In the genomic region with DNA sequence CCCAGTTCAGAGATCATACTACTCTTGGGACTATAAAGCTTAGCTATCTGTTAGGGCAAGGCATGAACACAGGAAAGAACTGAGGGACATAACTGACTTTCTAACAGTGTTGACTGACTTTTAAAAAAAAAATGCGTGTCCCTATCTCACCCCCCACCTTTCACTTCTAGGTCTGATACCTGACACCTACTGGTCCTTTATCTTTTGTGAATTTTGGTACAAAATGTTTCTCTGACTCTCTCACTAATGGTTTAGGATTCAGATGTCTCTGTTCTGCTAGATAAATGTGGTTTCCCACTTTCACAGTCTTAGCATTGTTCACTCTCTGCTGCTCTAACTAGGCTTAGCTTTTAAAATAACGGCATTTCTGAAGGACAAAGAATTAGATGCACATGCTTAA, we compare ENCODE assay signal across 27 mouse cellular contexts. TPM values are rescaled to one million over a fixed set of nuclear protein-coding genes. Genes with fewer than 3 reads are reported as not detected.
A peak's percentile ranks its signal among the peaks of the same experiment; 100 is the strongest.
DNase-seq lines count a peak whose midpoint lies in the region; ATAC-seq and TF ChIP-seq lines count a peak whose summit lies in the region.
"Had no signal": no experiment of that assay in that cellular context is flagged by ENCODE, and none has a peak within 500 bp of the region (broad histone marks: within the 10 kb centered on the region; RNA-seq: fewer than 3 reads in every experiment).

No protein-coding gene starts in this region.

- H3K9ac ChIP-seq in liver, embryonic 13.5 days, result no peak overlapping the region
- H3K9ac ChIP-seq in liver, embryonic 12.5 days, result no peak overlapping the region
- H3K9ac ChIP-seq in liver, embryonic 14.5 days (replicated peaks), result no peak overlapping the region
- no peak overlapping the region for H3K9ac ChIP-seq in intestine, embryonic 16.5 days (ENCODE audit: low read depth, low read length)
- H3K9ac ChIP-seq: embryonic facial prominence, embryonic 12.5 days; embryonic facial prominence, embryonic 15.5 days; forebrain, postnatal 0 days; heart, embryonic 13.5 days; hindbrain, embryonic 14.5 days had no signal

- no peak for TF ChIP-seq CTCF in liver, embryonic 14.5 days (IDR thresholded peaks at IDR 0.05; ENCODE audit: low read depth)

- H3K4me2 ChIP-seq in liver, embryonic 13.5 days, result no peak overlapping the region
- H3K4me2 ChIP-seq in liver, embryonic 12.5 days, result no peak overlapping the region
- H3K4me2 ChIP-seq in liver, embryonic 14.5 days (ENCODE audit: low read depth), result no peak overlapping the region
- no peak overlapping the region for H3K4me2 ChIP-seq in intestine, embryonic 16.5 days (ENCODE audit: low read depth, low read length)
- H3K4me2 ChIP-seq: embryonic facial prominence, embryonic 12.5 days; embryonic facial prominence, embryonic 15.5 days; heart, embryonic 13.5 days; hindbrain, embryonic 14.5 days had no signal

- H3K27ac ChIP-seq in liver, embryonic 13.5 days, result no peak overlapping the region
- H3K27ac ChIP-seq in liver, embryonic 12.5 days, result no peak overlapping the region
- H3K27ac ChIP-seq in liver, embryonic 14.5 days, result no peak overlapping the region
- no peak overlapping the region for H3K27ac ChIP-seq in intestine, embryonic 16.5 days (ENCODE audit: low read length)
- H3K27ac ChIP-seq: embryonic facial prominence, embryonic 12.5 days; embryonic facial prominence, embryonic 15.5 days; heart, adult 2 months; heart, embryonic 13.5 days; hindbrain, embryonic 14.5 days; hindbrain, postnatal 0 days had no signal

- no peak for DNase-seq in liver, embryonic 13.5 days
- DNase-seq in liver, embryonic 14.5 days (ENCODE audit: low read depth in 3 of 3, low spot score in 3 of 3), result no peak
- no peak for DNase-seq in ovary, adult 18-20 months (ENCODE audit: low spot score)
- DNase-seq in layer of hippocampus, postnatal 10 days (ENCODE audit: low spot score in 2 of 2), result no peak
- DNase-seq: adrenal gland, postnatal 10 days; adrenal gland, postnatal 36 days; B cell, adult 2 months; cerebellum, adult 18-20 months; cerebellum, adult 9-10 months; cerebellum, postnatal 14 days; forebrain, postnatal 0 days; gastrocnemius, postnatal 36 days; heart, adult 2 months; heart, postnatal 14 days; heart, postnatal 4 days had no signal

- H3K9me3 ChIP-seq in liver, embryonic 13.5 days (replicated peaks), result peaks cover 2% of the 10 kb centered on the region; the same call in 1 of the 2 replicates
- no peaks in the 10 kb centered on the region for H3K9me3 ChIP-seq in liver, embryonic 12.5 days (replicated peaks)
- no peaks in the 10 kb centered on the region for H3K9me3 ChIP-seq in liver, embryonic 14.5 days (ENCODE audit: control insufficient read depth, low read length)
- H3K9me3 ChIP-seq in intestine, embryonic 16.5 days (ENCODE audit: control insufficient read depth, low read length), result no peaks in the 10 kb centered on the region
- H3K9me3 ChIP-seq: embryonic facial prominence, embryonic 12.5 days; embryonic facial prominence, embryonic 15.5 days; heart, embryonic 13.5 days had no signal

- WGBS in liver, embryonic 13.5 days (ENCODE audit: insufficient replicate concordance), result 23% methylated on average over 2 of the region's 2 CpGs
- 29% methylated on average over 2 of the region's 2 CpGs for WGBS in liver, embryonic 12.5 days (ENCODE audit: insufficient replicate concordance)
- WGBS in liver, embryonic 14.5 days (ENCODE audit: insufficient replicate concordance), result 15% methylated on average over 2 of the region's 2 CpGs
- WGBS in intestine, embryonic 16.5 days, result 73% methylated on average over 2 of the region's 2 CpGs

- H3K4me1 ChIP-seq in liver, embryonic 13.5 days (replicated peaks), result peaks cover 10% of the 10 kb centered on the region
- H3K4me1 ChIP-seq in liver, embryonic 12.5 days, result peaks cover 18% of the 10 kb centered on the region
- peaks cover 0 to 6% of the 10 kb centered on the region in 2 experiments; a peak in 2 of 4 replicates for H3K4me1 ChIP-seq in liver, embryonic 14.5 days (replicated peaks; ENCODE audit: control insufficient read depth in 2 of 2, insufficient read depth in 2 of 2, low read length in 1 of 2)
- no peaks in the 10 kb centered on the region for H3K4me1 ChIP-seq in intestine, embryonic 16.5 days (ENCODE audit: control insufficient read depth, insufficient read depth, low read length)
- H3K4me1 ChIP-seq: embryonic facial prominence, embryonic 15.5 days had no signal

- H3K36me3 ChIP-seq in liver, embryonic 13.5 days, result no peaks in the 10 kb centered on the region
- no peaks in the 10 kb centered on the region for H3K36me3 ChIP-seq in liver, embryonic 12.5 days
- no peaks in the 10 kb centered on the region for H3K36me3 ChIP-seq in liver, embryonic 14.5 days (replicated peaks; ENCODE audit: control insufficient read depth, insufficient read depth, low read depth)
- H3K36me3 ChIP-seq in intestine, embryonic 16.5 days (ENCODE audit: control insufficient read depth, insufficient read depth, low read length), result no peaks in the 10 kb centered on the region
- H3K36me3 ChIP-seq: embryonic facial prominence, embryonic 12.5 days; embryonic facial prominence, embryonic 15.5 days; heart, embryonic 10.5 days; heart, embryonic 13.5 days had no signal

- H3K4me3 ChIP-seq in liver, embryonic 13.5 days (replicated peaks), result no peak overlapping the region
- H3K4me3 ChIP-seq in liver, embryonic 12.5 days, result no peak overlapping the region
- no peak overlapping the region for H3K4me3 ChIP-seq in liver, embryonic 14.5 days (ENCODE audit: insufficient read depth in 1 of 2, low read depth in 2 of 2, low read length in 2 of 2)
- no peak overlapping the region for H3K4me3 ChIP-seq in intestine, embryonic 16.5 days (ENCODE audit: low read length)
- H3K4me3 ChIP-seq: embryonic facial prominence, embryonic 12.5 days; embryonic facial prominence, embryonic 15.5 days; heart, adult 2 months; heart, embryonic 10.5 days; heart, embryonic 13.5 days had no signal

- peak; percentile 48 for ATAC-seq in liver, embryonic 13.5 days (ENCODE audit: low read depth)
- no peak for ATAC-seq in liver, embryonic 12.5 days
- ATAC-seq in liver, embryonic 14.5 days (ENCODE audit: insufficient read depth), result peak; percentile 35; the same call in 1 of the 2 replicates
- ATAC-seq in megakaryocyte progenitor cell, adult 5-6 weeks (replicated peaks; ENCODE audit: poor library complexity), result peak; percentile 68
- no peak for ATAC-seq in intestine, embryonic 16.5 days
- ATAC-seq: activated CD4-positive, CD25-positive, alpha-beta regulatory T cell, adult 4 months; forebrain, embryonic 14.5 days; forebrain, postnatal 0 days; hindbrain, postnatal 0 days had no signal

- no peaks in the 10 kb centered on the region for H3K27me3 ChIP-seq in liver, embryonic 13.5 days
- H3K27me3 ChIP-seq in liver, embryonic 12.5 days (replicated peaks), result no peaks in the 10 kb centered on the region
- H3K27me3 ChIP-seq in liver, embryonic 14.5 days (ENCODE audit: control insufficient read depth, insufficient read depth, low read length), result no peaks in the 10 kb centered on the region
- no peaks in the 10 kb centered on the region for H3K27me3 ChIP-seq in intestine, embryonic 16.5 days (replicated peaks; ENCODE audit: control insufficient read depth, insufficient read depth, low read length)
- H3K27me3 ChIP-seq: embryonic facial prominence, embryonic 15.5 days; heart, embryonic 13.5 days had no signal

- TF ChIP-seq EP300 in liver, embryonic 14.5 days (IDR thresholded peaks at IDR 0.05; ENCODE audit: low read depth), result peak; percentile 44; the same call in 1 of the 2 replicates

RNA-seq across cellular contexts. Expression of gene Spa17, which starts 21.5 kb away (rescaled TPM):
- polyA plus RNA-seq in liver, embryonic 13.5 days (2015; fragmentation: Nextera tagmentation; extraction: Ambion mirVana), result 2.4 and 2.8 TPM in 2 replicates
- 2.8 and 4.0 TPM in 2 replicates for polyA plus RNA-seq in liver, embryonic 12.5 days (2016; fragmentation: Nextera tagmentation; extraction: Ambion mirVana)
- polyA plus RNA-seq in liver, embryonic 14.5 days (2012; rRNA removed), result 0.56 and 1.3 TPM in 2 replicates
- 2.6 and 2.7 TPM in 2 replicates for polyA plus RNA-seq in liver, embryonic 14.5 days (2014; fragmentation: Nextera tagmentation; extraction: Ambion mirVana)
- total RNA-seq in megakaryocyte progenitor cell, adult 5-6 weeks (2015), result 2.9 and 6.7 TPM in 2 replicates
- total RNA-seq in megakaryocyte progenitor cell, adult 5-6 weeks (2017), result 1.7 and 5.1 TPM in 2 replicates
- 1 to 10 TPM; 2.2 TPM for total RNA-seq in layer of hippocampus, postnatal 10 days (2021)
- polyA plus RNA-seq in intestine, embryonic 16.5 days (2015; fragmentation: Nextera tagmentation; extraction: Ambion mirVana), result 3.0 and 3.4 TPM in 2 replicates
- total RNA-seq: hindbrain, postnatal 0 days had no signal

RNA-seq across cellular contexts. Expression of gene Siae, which starts 36.5 kb away (rescaled TPM):
- 4.3 and 5.5 TPM in 2 replicates for polyA plus RNA-seq in liver, embryonic 13.5 days (2015; fragmentation: Nextera tagmentation; extraction: Ambion mirVana)
- 5.6 and 5.7 TPM in 2 replicates for polyA plus RNA-seq in liver, embryonic 12.5 days (2016; fragmentation: Nextera tagmentation; extraction: Ambion mirVana)
- polyA plus RNA-seq in liver, embryonic 14.5 days (2012; rRNA removed), result 2.2 TPM in 2 replicates
- 5.7 and 6.0 TPM in 2 replicates for polyA plus RNA-seq in liver, embryonic 14.5 days (2014; fragmentation: Nextera tagmentation; extraction: Ambion mirVana)
- 13.4 and 16.9 TPM in 2 replicates for total RNA-seq in megakaryocyte progenitor cell, adult 5-6 weeks (2015)
- 9.4 and 11.8 TPM in 2 replicates for total RNA-seq in megakaryocyte progenitor cell, adult 5-6 weeks (2017)
- total RNA-seq in layer of hippocampus, postnatal 10 days (2021), result 10 to 100 TPM; 10.9 to 12.0 TPM
- polyA plus RNA-seq in intestine, embryonic 16.5 days (2015; fragmentation: Nextera tagmentation; extraction: Ambion mirVana), result 16.6 and 20.5 TPM in 2 replicates

RNA-seq across cellular contexts. Expression of gene Nrgn, which starts 39.3 kb away (rescaled TPM):
- polyA plus RNA-seq in liver, embryonic 13.5 days (2015; fragmentation: Nextera tagmentation; extraction: Ambion mirVana), result 8.8 and 10.4 TPM in 2 replicates
- 20.6 and 23.4 TPM in 2 replicates for polyA plus RNA-seq in liver, embryonic 12.5 days (2016; fragmentation: Nextera tagmentation; extraction: Ambion mirVana)
- 5.4 and 7.1 TPM in 2 replicates for polyA plus RNA-seq in liver, embryonic 14.5 days (2012; rRNA removed)
- polyA plus RNA-seq in liver, embryonic 14.5 days (2014; fragmentation: Nextera tagmentation; extraction: Ambion mirVana), result 5.4 and 7.6 TPM in 2 replicates
- 4.4 and 9.6 TPM in 2 replicates for total RNA-seq in megakaryocyte progenitor cell, adult 5-6 weeks (2015)
- total RNA-seq in megakaryocyte progenitor cell, adult 5-6 weeks (2017), result 0.54 and 3.5 TPM in 2 replicates
- total RNA-seq in layer of hippocampus, postnatal 10 days (2021), result 1,000 to 10,000 TPM; 1,430 to 1,457 TPM
- 2.2 and 2.3 TPM in 2 replicates for polyA plus RNA-seq in intestine, embryonic 16.5 days (2015; fragmentation: Nextera tagmentation; extraction: Ambion mirVana)

RNA-seq across cellular contexts. Expression of gene Vsig2, which starts 53.0 kb away (rescaled TPM):
- 0.15 and 0.60 TPM in 2 replicates for polyA plus RNA-seq in liver, embryonic 13.5 days (2015; fragmentation: Nextera tagmentation; extraction: Ambion mirVana)
- 0.29 and 0.76 TPM in 2 replicates for polyA plus RNA-seq in liver, embryonic 12.5 days (2016; fragmentation: Nextera tagmentation; extraction: Ambion mirVana)
- polyA plus RNA-seq in liver, embryonic 14.5 days (2012; rRNA removed), result 0.70 and 0.81 TPM in 2 replicates
- polyA plus RNA-seq in liver, embryonic 14.5 days (2014; fragmentation: Nextera tagmentation; extraction: Ambion mirVana), result 0.36 TPM in 1 of 2 replicates, not detected in the other
- not detected in 2 replicates for total RNA-seq in megakaryocyte progenitor cell, adult 5-6 weeks (2015)
- not detected in 2 replicates for total RNA-seq in megakaryocyte progenitor cell, adult 5-6 weeks (2017)
- total RNA-seq in layer of hippocampus, postnatal 10 days (2021), result 1 to 10 TPM; 2.4 to 4.8 TPM
- polyA plus RNA-seq in intestine, embryonic 16.5 days (2015; fragmentation: Nextera tagmentation; extraction: Ambion mirVana), result 1.5 and 3.1 TPM in 2 replicates
- total RNA-seq: CH12.LX had no signal
- polyA plus RNA-seq: activated CD4-positive, CD25-positive, alpha-beta regulatory T cell, adult 4 months; forebrain, embryonic 14.5 days had no signal

Comparison
In these comparisons a context has a peak if more than half of its experiments do, and no peak if none do; other contexts are left out.
1. ATAC-seq: peak in liver, embryonic 13.5 days (single experiment), liver, embryonic 14.5 days (single experiment) and megakaryocyte progenitor cell, adult 5-6 weeks (single experiment); none in liver, embryonic 12.5 days (single experiment) and intestine, embryonic 16.5 days (single experiment).